Mouse (Mus musculus) myocyte (in vitro differentiated cells): ENCODE measurements around the gene Scn4a.

ENCODE experiments used
- POLR2A ChIP-seq: IDR thresholded peaks from one replicate; pipeline ENCODE4 v1.6.1; 2011; ENCODE audit warnings: low read depth, mild to moderate bottlenecking, control low read depth, moderate library complexity; ENCODE audit not compliant: insufficient read length
- TCF3 ChIP-seq: IDR thresholded peaks from one replicate; pipeline ENCODE4 v1.6.1; 2011; ENCODE audit warnings: low read depth, control low read depth; ENCODE audit not compliant: insufficient read length
- USF1 ChIP-seq: IDR thresholded peaks from one replicate; pipeline ENCODE4 v1.6.1; 2011; ENCODE audit warnings: low read depth, mild to moderate bottlenecking, control low read depth, moderate library complexity

- no peak for TF ChIP-seq POLR2A
- peak; percentile 17 for TF ChIP-seq USF1
- no peak for TF ChIP-seq TCF3
These were observed 2.2 kb downstream of the Scn4a start for GRCm38 (mm10) chr11:106350853-106351252.
